Mouse (Mus musculus): ENCODE measurements around the gene Calcoco1.

DNA sequence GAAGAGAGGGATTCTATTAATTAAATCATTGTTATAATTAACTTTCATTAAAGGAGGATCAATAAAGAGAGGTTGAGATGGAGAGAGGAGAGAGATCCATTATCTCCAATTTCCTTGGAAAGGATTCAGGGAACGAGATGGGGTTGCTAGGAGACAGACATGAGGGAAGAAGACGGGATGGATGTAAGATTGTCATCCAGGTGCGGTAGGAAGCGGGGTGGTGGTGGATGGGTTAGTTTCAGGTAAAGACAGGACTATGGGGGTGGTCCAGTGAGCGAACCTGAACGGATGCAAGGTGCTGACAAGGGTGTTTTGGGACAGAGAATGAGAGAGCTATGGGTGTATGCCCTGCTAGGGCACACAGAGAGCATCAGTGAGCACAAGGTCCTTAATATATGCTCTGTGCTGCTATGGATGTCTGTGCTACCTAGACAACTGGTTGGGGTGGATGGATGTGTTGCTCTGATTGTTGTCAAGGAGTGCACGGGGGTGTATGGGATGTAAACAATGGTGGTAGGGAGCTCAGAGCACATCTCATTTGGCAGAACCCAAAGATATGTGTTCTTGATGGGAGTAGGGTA, 16.0 kb downstream of the Calcoco1 start:
- TF ChIP-seq CTCF (IDR thresholded peaks at IDR 0.05; ENCODE audit: low read depth), result no peak
- no peak for TF ChIP-seq EP300 (IDR thresholded peaks at IDR 0.05; ENCODE audit: low read depth)

Measured in heart, postnatal 0 days (tissue).